Mouse (Mus musculus): Measurements from ENCODE around the gene Gm6401.
"Not testable (repeated sequence)": the region's sequence is repeated elsewhere in the genome, so short reads cannot be mapped to it uniquely, and the experiment has no call there.

Gene Gm6401

DNA sequence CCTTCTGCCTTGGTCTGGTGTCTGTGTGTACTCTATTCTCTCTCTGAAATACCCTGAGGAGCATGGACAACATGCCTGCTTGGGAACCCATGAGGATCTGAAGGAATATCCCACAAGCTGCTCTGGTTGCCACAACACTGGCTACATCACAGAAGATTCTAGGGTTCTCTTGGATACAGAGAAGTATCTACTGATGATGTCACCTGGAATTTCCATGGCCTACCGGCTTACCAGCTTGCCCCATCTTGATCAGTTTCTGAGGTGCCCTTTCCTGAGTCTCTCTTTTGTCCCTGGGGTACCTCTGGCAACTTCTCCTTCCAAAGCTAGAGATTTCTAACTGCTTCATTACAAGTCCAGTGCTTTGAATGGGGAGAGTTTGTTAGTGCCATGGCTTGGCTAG lies at the start of gene Gm6401:
Gm6401 (minus strand) TSS at position 101 of the 400 bp plus-strand sequence.
- DNase-seq (ENCODE audit: low spot score in 2 of 2): not testable (repeated sequence)

DNA sequence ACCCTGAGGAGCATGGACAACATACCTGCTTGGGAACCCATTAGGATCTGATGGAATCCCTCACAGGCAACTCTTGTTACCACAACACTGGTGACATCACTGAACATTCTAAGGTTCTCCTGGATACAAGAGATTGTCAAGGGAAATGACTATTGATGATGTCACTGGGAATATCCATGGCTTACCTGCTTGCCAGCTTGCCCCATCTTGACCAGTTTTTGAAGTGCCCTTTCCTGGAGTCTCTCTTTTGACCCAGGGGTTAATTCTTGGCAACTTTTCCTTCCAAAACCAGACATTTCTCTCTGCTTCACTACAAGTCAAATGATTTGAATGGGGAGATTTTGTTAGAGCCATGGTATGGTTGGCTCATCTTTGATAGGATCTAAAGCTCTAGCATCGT lies 15.5 kb upstream of the Gm6401 start, which contains the start of gene Gm3543:
Gm3543 (minus strand) TSS at position 101 of the 400 bp plus-strand sequence.
- DNase-seq (ENCODE audit: low spot score in 2 of 2): not testable (repeated sequence)

DNA sequence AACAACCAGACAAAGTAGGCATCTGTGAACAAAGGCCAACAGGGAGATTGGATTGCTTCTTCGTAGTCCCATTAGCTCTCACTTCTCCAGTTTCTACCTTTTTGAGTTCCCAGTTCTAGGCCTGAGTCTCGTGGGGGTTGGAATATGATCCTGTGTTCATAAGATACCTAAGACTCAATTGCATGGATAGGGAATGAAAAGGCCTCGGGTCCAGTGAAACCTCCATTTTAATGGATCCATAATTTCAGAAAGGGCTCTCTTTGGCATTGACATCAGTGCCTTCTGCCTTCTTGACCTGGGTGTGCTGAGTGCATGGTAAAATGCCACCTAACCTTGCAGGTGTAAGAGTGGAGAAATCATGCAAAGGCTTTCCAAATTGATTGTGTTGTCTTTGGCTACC lies 869 bp upstream of the Gm6401 start:
- not testable (repeated sequence) for DNase-seq (ENCODE audit: low spot score in 2 of 2)

DNA sequence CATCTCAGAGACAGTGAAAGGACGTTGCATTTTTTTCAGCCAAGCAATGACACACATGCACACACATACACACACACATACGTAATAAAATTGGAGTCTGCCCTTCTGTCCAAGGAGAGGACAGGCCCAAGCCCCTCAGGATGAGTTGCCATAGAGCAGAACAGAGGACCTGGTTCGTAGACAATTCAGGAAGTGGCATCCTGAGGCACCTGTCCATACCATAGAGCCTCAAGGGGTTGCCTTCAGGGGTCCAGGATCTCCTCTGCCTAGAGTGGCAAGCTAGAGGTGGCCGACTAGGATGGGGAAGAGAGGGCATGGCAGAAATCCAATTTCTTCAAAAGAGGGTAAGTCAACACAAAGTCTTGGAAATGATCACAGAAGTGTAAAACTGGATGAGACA lies 3.6 kb downstream of the Gm6401 start:
- DNase-seq (ENCODE audit: low spot score in 2 of 2): not testable (repeated sequence)

DNA sequence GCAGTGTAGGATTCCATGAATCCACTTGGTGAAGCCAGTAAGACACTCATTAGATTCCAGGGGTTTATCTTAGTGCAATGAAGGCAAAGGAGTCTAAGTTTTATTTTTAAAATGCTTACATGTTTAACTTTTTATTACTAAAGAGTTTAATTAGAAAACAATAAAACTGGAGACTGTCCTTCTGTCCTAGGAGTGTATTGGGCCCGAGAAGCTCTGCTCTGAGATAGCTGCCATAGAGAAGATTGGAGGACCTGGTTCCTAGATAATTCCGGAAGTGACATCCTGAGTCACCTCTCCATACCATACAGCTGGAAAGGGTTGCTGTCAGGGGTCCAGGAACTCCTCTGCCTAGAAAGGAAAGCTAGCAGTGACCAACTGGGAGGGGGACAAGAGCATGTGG lies 24.0 kb downstream of the Gm6401 start, which contains the start of gene 1700024B05Rik:
1700024B05Rik (plus strand) TSS at position 301 of the 400 bp plus-strand sequence.
- not testable (repeated sequence) for DNase-seq (ENCODE audit: low spot score in 2 of 2)

DNA sequence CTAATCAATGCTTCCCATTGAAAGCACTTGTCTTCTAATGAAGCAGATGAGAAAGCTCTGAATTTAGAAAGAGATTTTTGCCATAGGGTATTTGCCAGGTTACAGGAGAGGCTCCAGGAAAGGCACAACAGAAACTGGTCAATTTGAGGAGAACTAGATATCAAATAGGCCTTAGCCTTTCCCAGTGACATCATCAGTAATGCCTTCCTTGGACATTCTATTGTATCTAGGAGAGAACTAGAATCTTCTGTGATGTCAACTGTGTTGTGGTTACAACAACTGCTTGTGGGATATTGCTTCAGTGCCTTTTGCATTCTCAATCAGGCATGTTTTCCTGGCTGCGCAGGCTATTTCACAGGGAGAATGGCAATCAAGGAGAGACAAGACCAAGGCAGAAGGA lies 43.1 kb downstream of the Gm6401 start, which contains the start of gene 1700049E17Rik1:
1700049E17Rik1 (plus strand) TSS at position 301 of the 400 bp plus-strand sequence.
- not testable (repeated sequence) for DNase-seq (ENCODE audit: low spot score in 2 of 2)
